Mouse (Mus musculus): ENCODE results near the gene Nemf.

DNA sequence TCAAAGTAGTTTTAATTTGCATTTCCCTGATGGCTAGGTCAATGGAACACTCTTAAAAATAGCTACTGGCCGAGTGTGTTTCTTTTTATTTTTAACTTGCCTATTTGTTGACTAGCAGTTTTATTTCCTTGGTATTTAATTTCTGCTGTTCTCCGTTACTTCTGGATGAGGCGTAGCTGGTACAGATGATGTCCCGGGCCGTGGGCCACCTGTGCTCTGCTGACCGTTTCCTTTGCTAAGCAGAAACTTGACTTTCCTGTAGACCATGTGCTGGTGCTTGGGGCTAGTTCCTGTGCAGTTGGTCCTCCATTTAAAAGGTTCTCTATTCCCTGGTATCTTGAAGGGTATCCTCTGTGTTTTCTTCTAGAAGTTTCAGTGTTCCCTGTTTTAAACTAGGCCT is 64.6 kb downstream of the Nemf start:
- no peak for TF ChIP-seq CTCF (IDR thresholded peaks at IDR 0.05; ENCODE audit: extremely low read depth, insufficient read length, insufficient replicate concordance, low read depth, low read length)
- TF ChIP-seq POLR2A (IDR thresholded peaks at IDR 0.05; ENCODE audit: low read depth, low read length): no peak
